Mouse (Mus musculus): ENCODE results near the gene Fbh1. TPM values are rescaled to one million over a fixed set of nuclear protein-coding genes. Genes with fewer than 3 reads are reported as not detected.

The Fbh1 gene
- polyA plus RNA-seq (2015; fragmentation: Nextera tagmentation; extraction: Ambion mirVana): 26.8 and 33.2 TPM in 2 replicates

DNA sequence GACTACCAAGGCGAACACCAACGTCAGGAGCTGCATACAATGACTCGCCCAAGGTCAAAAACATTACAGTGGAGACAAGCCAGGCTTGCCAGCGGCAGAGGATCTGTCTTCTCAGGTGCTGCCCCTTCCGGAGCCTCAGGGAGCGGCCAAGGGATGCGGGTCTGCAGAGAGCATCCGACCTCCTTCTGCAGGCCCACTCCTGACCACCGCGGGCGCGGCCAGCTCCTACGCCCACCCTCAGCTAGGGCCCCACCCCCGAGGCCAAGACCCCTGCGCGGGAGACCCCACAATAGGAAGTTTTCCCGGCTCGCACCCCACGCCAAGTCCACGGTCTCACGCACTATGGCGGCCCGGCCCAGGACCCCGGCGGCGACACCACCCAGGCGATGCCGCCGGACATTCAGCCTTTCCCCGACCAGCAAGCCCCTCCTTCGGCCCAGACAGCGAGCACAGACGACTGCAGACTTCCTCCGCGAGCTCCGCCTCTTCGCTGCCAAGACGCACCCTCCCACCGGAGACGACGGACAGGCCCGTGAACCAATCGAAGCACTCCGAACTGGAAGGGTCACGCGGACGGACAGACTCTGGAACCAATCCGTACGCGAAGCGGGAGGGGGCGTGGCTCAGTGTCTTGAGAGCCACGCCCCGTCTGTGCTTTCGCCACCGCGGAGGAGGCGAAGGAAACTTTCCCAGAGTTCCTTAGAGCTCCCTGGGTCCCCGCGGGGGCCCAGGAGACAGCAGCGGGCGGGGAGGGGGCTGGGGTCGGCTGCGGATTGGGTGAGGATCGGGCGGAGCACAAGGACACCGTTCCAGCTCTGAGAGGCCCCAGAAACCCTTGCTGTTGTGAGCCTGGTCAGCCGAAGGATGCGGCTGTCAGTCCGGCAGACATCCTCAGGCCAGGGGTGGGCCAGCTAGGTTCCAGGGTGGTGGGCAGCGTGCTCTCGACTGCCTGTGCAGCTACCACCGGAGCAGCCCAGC is at the start of gene Fbh1, which contains the start of gene Ankrd16:
Gene Fbh1 (minus strand): TSS at position 492 of the 978 bp plus-strand sequence.
Gene Ankrd16 (plus strand): TSS at position 786 of the 978 bp plus-strand sequence.
- ATAC-seq (ENCODE audit: low read depth) (peak; percentile 93), DNase-seq (peak; percentile 100)
- Histone ChIP-seq H3K36me3 (peaks cover 21% of the 10 kb centered on the region), H3K9me3 (replicated peaks) (no peaks in the 10 kb centered on the region), H3K9ac (peak within 1 kb of the TSS; percentile 88), H3K27me3 (no peaks in the 10 kb centered on the region), H3K4me3 (replicated peaks) (peak within 1 kb of the TSS; percentile 92), H3K4me1 (replicated peaks) (peaks cover 28% of the 10 kb centered on the region), H3K27ac (peak within 1 kb of the TSS; percentile 94), H3K4me2 (peak within 1 kb of the TSS; percentile 100)
- under 1% methylated on average over 73 of the region's 73 CpGs for WGBS (ENCODE audit: insufficient replicate concordance)

DNA sequence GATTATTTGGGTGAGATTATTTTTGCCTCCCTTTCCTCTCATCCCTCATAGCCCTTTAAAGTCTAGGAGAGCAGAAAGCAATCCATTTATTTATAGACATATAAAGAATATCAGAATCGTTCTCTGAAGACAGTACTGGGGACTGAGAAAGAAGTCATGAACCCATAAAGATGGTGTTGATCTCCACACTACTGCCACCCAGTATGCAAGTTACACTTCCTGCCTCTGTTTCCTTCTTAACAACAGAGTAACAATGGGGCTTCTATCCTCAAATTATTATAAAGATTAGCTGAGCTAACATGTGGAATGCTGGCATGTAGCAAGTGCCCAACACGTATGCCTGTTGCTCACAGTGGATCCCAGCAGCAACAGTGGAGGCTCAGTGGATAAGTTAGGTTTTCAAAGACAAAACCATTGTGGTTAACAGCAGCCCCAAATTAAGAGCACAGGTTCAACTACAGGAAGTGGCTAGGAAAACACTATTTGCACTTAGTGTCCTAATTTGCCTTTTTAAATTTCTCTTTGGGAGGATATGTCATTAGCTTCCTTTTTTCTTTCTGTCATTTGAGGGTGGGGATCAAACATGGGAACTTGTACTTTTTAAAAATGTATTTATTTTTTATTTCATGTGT is 24.0 kb upstream of the Fbh1 start:
- H3K4me1 ChIP-seq (replicated peaks): no peaks in the 10 kb centered on the region
- H3K4me2 ChIP-seq: no peak overlapping the region
- 53% methylated on average over 2 of the region's 2 CpGs for WGBS (ENCODE audit: insufficient replicate concordance)
- H3K27ac ChIP-seq: no peak overlapping the region
- ATAC-seq (ENCODE audit: low read depth) (no peak), DNase-seq (no peak)
- no peaks in the 10 kb centered on the region for H3K27me3 ChIP-seq
- H3K9ac ChIP-seq: no peak overlapping the region
- H3K36me3 ChIP-seq: no peaks in the 10 kb centered on the region
- no peaks in the 10 kb centered on the region for H3K9me3 ChIP-seq (replicated peaks)
- no peak overlapping the region for H3K4me3 ChIP-seq (replicated peaks)

DNA sequence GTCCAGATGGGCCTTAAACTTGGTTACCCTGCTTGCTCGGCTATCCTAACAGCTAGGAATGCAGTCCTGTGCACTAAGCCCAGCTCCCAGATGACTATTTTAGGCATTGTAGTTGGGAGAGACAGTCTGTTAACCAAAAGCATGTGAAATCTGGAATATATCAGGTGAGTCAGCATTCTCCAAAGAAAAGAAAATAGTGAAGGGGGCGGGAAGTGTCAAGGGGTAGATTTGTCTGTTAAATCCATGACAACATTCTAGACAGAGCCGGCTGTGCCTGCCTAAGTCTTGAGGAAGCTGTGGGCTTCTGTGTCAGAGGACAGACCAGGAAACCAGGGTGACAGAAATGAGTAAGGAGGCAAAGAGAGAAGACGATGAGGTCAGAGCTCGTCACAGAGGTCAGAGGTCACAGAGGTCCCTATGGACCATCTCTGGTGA is 20.6 kb upstream of the Fbh1 start:
- no peak overlapping the region for H3K27ac ChIP-seq
- 50% methylated on average over 5 of the region's 5 CpGs for WGBS (ENCODE audit: insufficient replicate concordance)
- no peak for ATAC-seq (ENCODE audit: low read depth)
- H3K4me3 ChIP-seq (replicated peaks): no peak overlapping the region
- H3K36me3 ChIP-seq: peaks cover 3% of the 10 kb centered on the region; the same call in 1 of the 2 replicates
- H3K4me2 ChIP-seq: no peak overlapping the region
- H3K27me3 ChIP-seq: no peaks in the 10 kb centered on the region
- DNase-seq: no peak
- H3K4me1 ChIP-seq (replicated peaks): no peaks in the 10 kb centered on the region
- H3K9ac ChIP-seq: no peak overlapping the region
- no peaks in the 10 kb centered on the region for H3K9me3 ChIP-seq (replicated peaks)

DNA sequence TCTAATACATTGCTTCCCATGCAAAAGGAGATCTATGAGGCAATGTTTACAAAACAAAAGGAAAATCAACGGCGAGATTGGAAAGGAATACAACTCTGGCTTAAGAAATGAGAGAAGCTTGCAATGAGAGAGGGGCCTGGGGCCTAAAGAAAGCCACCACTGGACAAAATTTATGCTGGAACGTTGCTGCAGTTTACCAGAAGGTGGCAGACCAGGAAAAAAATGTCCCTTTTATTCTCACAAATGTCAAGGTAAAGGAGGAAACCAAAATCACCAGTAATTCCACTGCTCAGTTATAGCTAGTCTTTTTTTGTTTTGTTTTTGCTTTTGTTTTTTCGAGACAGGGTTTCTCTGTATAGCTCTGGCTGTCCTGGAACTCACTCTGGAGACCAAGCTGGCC is 17.3 kb upstream of the Fbh1 start:
- Histone ChIP-seq H3K27ac (no peak overlapping the region), H3K9me3 (replicated peaks) (no peaks in the 10 kb centered on the region), H3K36me3 (peaks cover 19% of the 10 kb centered on the region), H3K27me3 (no peaks in the 10 kb centered on the region), H3K4me3 (replicated peaks) (no peak overlapping the region), H3K4me1 (replicated peaks) (no peaks in the 10 kb centered on the region), H3K9ac (no peak overlapping the region), H3K4me2 (no peak overlapping the region)
- no peak for DNase-seq
- no peak for ATAC-seq (ENCODE audit: low read depth)
- 65% methylated on average over 4 of the region's 4 CpGs for WGBS (ENCODE audit: insufficient replicate concordance)

DNA sequence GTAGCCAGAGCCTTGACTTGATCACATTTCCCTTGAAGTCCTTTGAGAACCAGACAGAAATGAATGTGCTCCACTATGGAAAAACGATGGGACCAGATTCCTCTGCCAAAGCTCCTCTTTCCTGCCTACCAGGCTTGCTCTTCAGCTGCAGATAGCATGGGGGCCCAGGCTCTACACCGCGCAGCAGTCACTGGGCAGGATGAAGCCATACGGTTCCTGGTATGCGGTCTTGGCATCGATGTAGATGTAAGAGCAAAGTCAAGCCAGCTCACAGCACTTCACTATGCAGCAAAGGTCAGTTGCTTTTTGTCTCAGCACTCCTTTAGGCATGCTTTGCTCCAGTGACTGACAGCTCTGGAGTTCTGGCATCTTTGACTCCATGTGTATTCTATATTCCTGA is 6.8 kb upstream of the Fbh1 start:
- no peak overlapping the region for H3K4me2 ChIP-seq
- DNase-seq (no peak), ATAC-seq (ENCODE audit: low read depth) (no peak)
- no peak overlapping the region for H3K9ac ChIP-seq
- H3K36me3 ChIP-seq: peaks cover 76% of the 10 kb centered on the region
- no peaks in the 10 kb centered on the region for H3K27me3 ChIP-seq
- WGBS (ENCODE audit: insufficient replicate concordance): 92% methylated on average over 6 of the region's 6 CpGs
- no peaks in the 10 kb centered on the region for H3K9me3 ChIP-seq (replicated peaks)
- H3K4me3 ChIP-seq (replicated peaks): no peak overlapping the region
- H3K4me1 ChIP-seq (replicated peaks): peaks cover 13% of the 10 kb centered on the region
- H3K27ac ChIP-seq: no peak overlapping the region

DNA sequence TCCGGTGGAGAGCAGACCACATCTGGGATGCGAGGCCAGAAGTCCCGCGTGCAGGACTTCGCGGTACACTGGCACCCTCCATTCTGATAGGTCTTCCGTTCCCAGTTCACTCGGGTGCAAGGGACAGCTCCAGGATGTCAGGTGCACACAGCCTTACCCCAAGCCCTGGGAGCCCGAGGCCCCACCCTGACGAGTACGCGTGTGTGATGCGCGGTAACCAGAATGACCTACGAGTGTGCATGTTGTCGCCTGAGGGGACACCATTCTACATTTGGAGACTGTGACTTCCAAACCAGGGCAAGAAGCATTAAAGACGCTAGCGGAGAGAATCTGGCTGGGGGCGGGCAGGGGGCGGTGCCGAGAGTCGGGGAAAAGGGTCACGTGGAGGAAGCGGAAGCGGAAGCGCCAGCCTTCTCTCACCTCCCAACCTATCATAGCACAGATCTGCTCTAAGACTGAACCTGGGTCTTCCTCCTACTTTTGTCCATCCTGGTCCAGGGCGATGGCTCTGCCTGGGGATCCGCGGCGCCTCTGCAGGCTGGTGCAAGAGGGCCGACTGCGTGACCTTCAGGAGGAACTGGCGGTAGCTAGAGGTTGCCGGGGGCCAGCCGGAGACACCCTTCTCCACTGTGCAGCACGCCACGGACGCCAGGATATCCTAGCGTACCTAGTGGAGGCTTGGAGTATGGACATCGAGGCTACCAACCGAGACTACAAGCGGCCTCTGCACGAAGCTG is 873 bp upstream of the Fbh1 start:
- Histone ChIP-seq H3K27me3 (no peaks in the 10 kb centered on the region), H3K4me2 (peak overlapping the region; percentile 100), H3K27ac (peak overlapping the region; percentile 94), H3K9me3 (replicated peaks) (no peaks in the 10 kb centered on the region), H3K36me3 (peaks cover 29% of the 10 kb centered on the region), H3K4me3 (replicated peaks) (peak overlapping the region; percentile 92), H3K4me1 (replicated peaks) (peaks cover 27% of the 10 kb centered on the region), H3K9ac (peak overlapping the region; percentile 86)
- ATAC-seq (ENCODE audit: low read depth) (peak; percentile 83), DNase-seq (peak; percentile 82)
- under 1% methylated on average over 43 of the region's 43 CpGs for WGBS (ENCODE audit: insufficient replicate concordance)

DNA sequence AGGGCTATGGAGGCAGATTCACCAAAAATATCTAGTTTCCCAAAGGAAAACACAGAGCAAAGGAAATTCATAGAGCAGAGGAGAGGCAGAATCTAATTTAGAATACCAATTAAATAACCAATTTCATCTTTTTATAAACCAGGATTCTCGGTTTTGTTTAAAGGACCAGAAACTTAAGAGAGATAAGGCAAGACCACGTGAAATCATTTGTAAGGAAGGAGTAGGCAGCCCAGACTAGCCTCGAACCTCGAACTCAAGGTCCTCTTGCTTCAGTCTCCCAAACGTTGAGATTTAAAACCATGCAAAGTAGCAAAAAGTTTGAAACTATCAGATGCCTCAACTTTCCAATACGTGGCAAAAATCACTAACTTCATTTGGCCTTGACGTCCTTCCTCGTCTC is 967 bp downstream of the Fbh1 start:
- peak overlapping the region; percentile 93 for H3K4me2 ChIP-seq
- DNase-seq (no peak), ATAC-seq (ENCODE audit: low read depth) (no peak)
- no peak overlapping the region for H3K27ac ChIP-seq
- H3K9ac ChIP-seq: peak overlapping the region; percentile 88
- peaks cover 12% of the 10 kb centered on the region for H3K36me3 ChIP-seq
- peaks cover 30% of the 10 kb centered on the region for H3K4me1 ChIP-seq (replicated peaks)
- H3K27me3 ChIP-seq: no peaks in the 10 kb centered on the region
- peak overlapping the region; percentile 92 for H3K4me3 ChIP-seq (replicated peaks)
- H3K9me3 ChIP-seq (replicated peaks): no peaks in the 10 kb centered on the region
- WGBS (ENCODE audit: insufficient replicate concordance): 21% methylated on average over 8 of the region's 8 CpGs

DNA sequence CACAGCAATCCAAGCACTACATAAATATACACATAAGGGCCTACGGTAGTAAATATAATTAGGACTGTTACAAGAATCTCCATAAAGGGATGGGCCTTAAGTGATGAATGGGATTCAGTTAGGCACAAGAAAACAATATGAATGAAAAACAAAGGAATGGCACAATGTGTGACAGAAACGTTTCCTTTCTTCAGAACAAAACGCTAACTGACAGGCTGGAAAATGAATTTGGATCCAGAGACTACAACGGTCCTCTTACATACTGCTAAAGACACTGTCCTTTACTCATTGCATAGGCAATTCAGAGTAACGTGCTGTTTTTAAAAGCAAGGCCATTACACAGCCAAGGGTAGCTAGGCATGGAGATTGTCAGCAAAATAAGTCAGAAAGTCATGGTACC is 2.3 kb downstream of the Fbh1 start:
- H3K9me3 ChIP-seq (replicated peaks): no peaks in the 10 kb centered on the region
- H3K4me3 ChIP-seq (replicated peaks): no peak overlapping the region
- H3K27me3 ChIP-seq: no peaks in the 10 kb centered on the region
- 87% methylated on average over 5 of the region's 5 CpGs for WGBS (ENCODE audit: insufficient replicate concordance)
- ATAC-seq (ENCODE audit: low read depth) (no peak), DNase-seq (no peak)
- H3K4me1 ChIP-seq (replicated peaks): peaks cover 27% of the 10 kb centered on the region
- H3K27ac ChIP-seq: no peak overlapping the region
- no peak overlapping the region for H3K9ac ChIP-seq
- H3K36me3 ChIP-seq: peaks cover 5% of the 10 kb centered on the region; the same call in 1 of the 2 replicates
- no peak overlapping the region for H3K4me2 ChIP-seq

DNA sequence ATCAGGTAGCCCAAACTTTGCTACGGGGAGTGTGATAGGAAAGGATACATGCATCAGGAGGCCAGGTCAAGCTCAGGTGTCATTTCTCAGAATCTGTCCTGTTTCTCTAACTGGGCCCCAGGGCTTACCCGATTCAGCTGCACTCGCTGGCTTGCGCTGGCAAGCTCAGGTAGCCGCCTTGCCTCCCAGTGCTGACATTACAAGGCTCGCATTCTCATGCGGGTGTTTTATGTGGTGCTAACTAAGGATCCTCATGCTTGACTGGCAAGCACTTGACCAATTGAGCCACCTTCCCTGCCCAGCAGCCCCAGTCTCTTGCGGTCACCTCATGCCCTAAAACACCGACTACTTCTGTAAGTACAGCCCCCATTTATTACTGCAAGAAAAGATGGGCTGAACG is 3.0 kb downstream of the Fbh1 start:
- DNase-seq: no peak
- WGBS (ENCODE audit: insufficient replicate concordance): 86% methylated on average over 10 of the region's 10 CpGs
- no peaks in the 10 kb centered on the region for H3K27me3 ChIP-seq
- peaks cover 20% of the 10 kb centered on the region for H3K4me1 ChIP-seq (replicated peaks)
- H3K4me2 ChIP-seq: no peak overlapping the region
- H3K36me3 ChIP-seq: peaks cover 3% of the 10 kb centered on the region; the same call in 1 of the 2 replicates
- ATAC-seq (ENCODE audit: low read depth): no peak
- no peaks in the 10 kb centered on the region for H3K9me3 ChIP-seq (replicated peaks)
- H3K27ac ChIP-seq: no peak overlapping the region
- H3K9ac ChIP-seq: no peak overlapping the region
- no peak overlapping the region for H3K4me3 ChIP-seq (replicated peaks)

DNA sequence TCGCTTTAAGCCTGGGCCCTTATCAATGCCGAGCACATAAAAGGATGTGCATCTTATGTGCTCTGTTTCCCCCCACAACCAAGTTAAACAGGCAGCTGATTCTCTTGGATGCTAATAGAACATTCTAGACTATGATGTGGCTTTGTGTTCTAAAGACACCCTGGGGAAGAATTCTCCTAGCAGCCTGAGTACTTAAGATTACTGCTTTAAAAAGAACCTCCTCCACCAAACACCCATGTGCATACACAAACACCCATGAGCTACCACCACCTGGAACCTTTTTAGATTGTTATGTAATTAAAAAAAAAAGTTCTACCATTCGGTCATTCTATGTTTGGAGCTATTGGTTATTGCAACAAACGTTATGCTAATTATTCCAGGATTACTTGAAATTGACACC is 5.0 kb downstream of the Fbh1 start:
- DNase-seq (no peak), ATAC-seq (ENCODE audit: low read depth) (no peak)
- Histone ChIP-seq H3K27me3 (no peaks in the 10 kb centered on the region), H3K4me1 (replicated peaks) (peaks cover 14% of the 10 kb centered on the region), H3K9ac (no peak overlapping the region), H3K4me2 (no peak overlapping the region), H3K4me3 (replicated peaks) (no peak overlapping the region), H3K36me3 (peaks cover 10% of the 10 kb centered on the region), H3K27ac (no peak overlapping the region), H3K9me3 (replicated peaks) (no peaks in the 10 kb centered on the region)
- 67% methylated on average over 4 of the region's 4 CpGs for WGBS (ENCODE audit: insufficient replicate concordance)

DNA sequence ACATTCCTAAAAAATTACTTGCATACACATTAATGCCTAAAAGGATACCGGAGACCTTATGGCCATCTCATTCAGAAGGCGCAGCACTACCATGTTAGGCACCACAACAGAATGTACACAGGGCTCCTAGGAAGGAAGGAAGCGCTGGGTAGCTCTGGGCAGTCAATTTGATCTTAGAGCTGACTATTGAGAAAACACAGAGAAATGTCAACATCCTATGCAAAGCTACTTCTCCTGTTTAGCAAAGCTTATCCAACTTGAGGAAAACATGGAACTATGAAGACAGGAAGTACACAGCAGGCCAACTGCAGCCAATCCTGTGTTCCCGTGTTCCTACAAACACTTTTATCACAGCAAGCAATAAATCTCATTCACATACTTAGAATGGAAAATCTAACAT is 5.7 kb downstream of the Fbh1 start:
- no peak overlapping the region for H3K27ac ChIP-seq
- ATAC-seq (ENCODE audit: low read depth) (no peak), DNase-seq (no peak)
- H3K9me3 ChIP-seq (replicated peaks): no peaks in the 10 kb centered on the region
- peaks cover 17% of the 10 kb centered on the region for H3K36me3 ChIP-seq
- H3K4me1 ChIP-seq (replicated peaks): peaks cover 11% of the 10 kb centered on the region
- no peaks in the 10 kb centered on the region for H3K27me3 ChIP-seq
- no peak overlapping the region for H3K4me2 ChIP-seq
- 81% methylated on average over 4 of the region's 4 CpGs for WGBS (ENCODE audit: insufficient replicate concordance)
- H3K9ac ChIP-seq: no peak overlapping the region
- H3K4me3 ChIP-seq (replicated peaks): no peak overlapping the region
